Mouse (Mus musculus) erythroid progenitor cell, adult 5-6 weeks (primary cell): Measurements from ENCODE around the gene Rps3a1. TPM values are rescaled to one million over a fixed set of nuclear protein-coding genes. Genes with fewer than 3 reads are reported as not detected.
A peak's percentile ranks its signal among the peaks of the same experiment; 100 is the strongest.

Experiments used
- ATAC-seq: replicated peaks from 2 replicates; pipeline ENCODE4 v1.8.0; 2016; ENCODE audit warnings: moderate number of reproducible peaks, mild to moderate bottlenecking, moderate TSS enrichment, inconsistent platforms; ENCODE audit not compliant: poor library complexity, low FRiP score, severe bottlenecking
- total RNA-seq, 2 experiments: library from RNA; stranded (forward) in 1 of 2; stranded (reverse) in 1 of 2; fragments of 150-400 nt in 1 of 2; fragments of 186-747, 209-891 nt in 1 of 2; gene quantifications; 2 replicates each; pipeline versions ENCODE4 v1.2.3 to v1.2.4; 2015 to 2017; ENCODE audit warnings: low replicate concordance in 2 of 2

Gene Rps3a1
- total RNA-seq (2015; ENCODE audit: low replicate concordance), result 1,143 and 1,236 TPM in 2 replicates
- 1,103 and 1,193 TPM in 2 replicates for total RNA-seq (2017; ENCODE audit: low replicate concordance)

DNA sequence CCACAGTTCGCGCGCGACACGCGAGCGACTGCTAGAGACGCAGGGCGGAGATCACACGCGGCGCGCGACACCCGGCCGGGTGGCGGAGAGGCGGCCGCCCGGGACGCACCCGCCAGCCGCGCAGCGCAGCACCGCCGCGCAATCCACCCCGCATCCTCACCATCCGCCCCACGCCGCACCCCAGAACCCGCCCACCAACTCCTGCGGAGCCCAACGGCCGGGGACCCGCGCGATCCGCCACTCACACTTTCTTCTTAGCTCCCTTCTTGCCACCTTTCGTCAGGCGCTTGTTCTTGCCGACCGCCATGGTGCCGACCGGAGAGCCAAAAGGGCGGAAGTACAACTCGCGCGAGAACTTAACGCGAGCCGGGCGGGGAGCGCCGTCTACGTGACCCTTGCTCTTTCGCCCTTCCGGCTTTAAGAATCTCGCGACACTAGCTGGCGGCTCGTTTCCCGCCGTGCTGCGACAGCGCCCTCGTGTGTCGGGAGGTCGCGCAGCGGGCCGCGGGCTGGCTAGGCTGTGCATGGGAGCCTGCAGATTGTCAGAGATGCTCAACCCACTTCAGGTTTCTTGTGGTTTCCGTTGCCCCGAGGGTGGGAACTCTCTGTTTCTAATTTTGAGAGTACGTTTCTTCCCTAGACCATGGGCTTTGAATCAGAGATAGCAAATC, at the start of gene Rps3a1:
Gene Rps3a1 (minus strand): TSS at position 440 of the 671 bp plus-strand sequence.
- peak; percentile 97 for ATAC-seq

GRCm38 (mm10) chr3:86187736-86188389, 45.4 kb upstream of the Rps3a1 start:
- ATAC-seq, result no peak

GRCm38 (mm10) chr3:86184546-86184945, 42.0 kb upstream of the Rps3a1 start:
- ATAC-seq, result no peak

DNA sequence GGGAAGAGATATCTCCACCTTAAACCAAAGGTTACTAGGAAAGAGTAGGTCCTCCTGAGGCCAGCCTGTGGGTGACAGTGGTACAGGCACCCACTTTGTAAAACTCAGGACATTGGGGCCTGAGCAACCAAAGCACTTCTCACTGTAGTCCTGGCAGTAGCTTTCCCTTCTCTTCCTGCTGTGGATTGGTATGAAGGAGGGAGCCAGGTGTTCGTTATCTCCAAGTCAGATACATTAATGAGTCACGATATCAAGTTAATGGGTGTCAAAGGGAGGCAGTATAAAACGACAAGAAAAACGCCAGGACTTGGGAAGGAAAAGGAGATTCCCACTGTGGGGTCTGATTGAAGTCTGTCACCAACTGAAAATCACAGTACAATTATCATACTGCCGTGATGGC, 38.6 kb upstream of the Rps3a1 start:
- no peak for ATAC-seq

DNA sequence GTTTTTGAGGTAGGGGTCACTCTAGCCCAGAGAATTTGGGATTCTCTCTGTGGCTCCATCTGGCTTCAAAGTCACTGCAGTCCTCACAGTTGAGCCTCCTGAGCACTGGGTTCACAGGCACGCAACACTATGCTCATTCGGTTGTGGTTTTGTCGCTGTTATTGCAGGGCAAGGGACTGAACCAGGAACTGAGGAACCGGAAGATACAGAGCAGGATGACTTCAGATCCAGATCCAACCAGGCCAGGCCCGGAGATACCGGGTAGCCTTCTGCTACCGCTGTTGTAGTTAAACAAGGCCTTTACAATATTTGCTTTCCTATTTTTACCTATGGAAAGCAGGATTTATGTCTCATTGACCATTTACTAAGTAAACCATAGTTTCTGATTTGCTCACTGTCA, 37.2 kb upstream of the Rps3a1 start:
- no peak for ATAC-seq

- ATAC-seq, result no peak
Observed at GRCm38 (mm10) chr3:86168841-86169425, 26.4 kb upstream of the Rps3a1 start.

- no peak for ATAC-seq
Observed at GRCm38 (mm10) chr3:86149521-86149920, 7.0 kb upstream of the Rps3a1 start.

DNA sequence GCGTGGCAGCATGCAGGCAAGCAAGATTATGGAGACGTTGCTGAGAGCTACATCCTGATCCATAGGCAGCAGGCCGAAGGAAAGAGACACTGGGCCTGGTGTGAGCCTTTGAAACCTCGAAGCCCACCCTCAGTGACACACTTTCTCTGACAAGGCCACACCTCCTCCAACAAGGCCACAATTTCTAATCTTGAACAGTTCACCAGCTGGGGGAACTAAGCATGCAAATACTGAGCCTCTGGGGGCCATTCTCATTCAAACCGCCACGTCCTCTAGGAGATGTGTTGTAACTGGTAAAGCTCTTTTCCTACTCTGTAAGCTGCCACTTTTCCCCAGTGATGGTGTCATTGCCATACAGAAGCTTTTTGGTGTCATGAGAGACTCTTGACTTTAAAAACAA, 6.6 kb upstream of the Rps3a1 start:
- ATAC-seq, result no peak

DNA sequence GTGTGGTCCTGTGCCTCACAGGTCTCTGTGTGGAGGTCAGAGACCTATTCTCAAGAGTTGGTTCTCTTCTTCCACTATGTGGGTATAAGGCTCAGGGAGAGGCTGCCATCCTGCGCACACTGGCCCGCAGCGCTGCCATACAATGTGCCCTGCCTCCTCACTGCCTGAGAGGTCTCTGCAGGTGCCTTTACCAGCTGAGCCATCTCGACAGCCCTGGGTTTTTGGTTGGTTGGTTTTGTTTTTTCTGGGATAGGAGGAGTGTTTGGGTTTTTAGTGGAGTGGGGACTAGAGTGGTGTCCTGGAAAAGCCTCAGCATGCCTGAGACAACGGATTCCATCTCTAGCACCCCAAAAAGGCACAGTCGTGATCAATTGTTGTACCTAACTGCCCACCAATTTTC, 841 bp upstream of the Rps3a1 start:
- ATAC-seq, result no peak

- no peak for ATAC-seq
Observed at GRCm38 (mm10) chr3:86142934-86143317, 424 bp upstream of the Rps3a1 start.

GRCm38 (mm10) chr3:86141886-86142262, 628 bp downstream of the Rps3a1 start:
- 0 out of 2 replicates have a peak, but pooled peaks have one; percentile 5 for ATAC-seq

- ATAC-seq, result no peak
Observed at GRCm38 (mm10) chr3:86141366-86141765, 1.1 kb downstream of the Rps3a1 start.

DNA sequence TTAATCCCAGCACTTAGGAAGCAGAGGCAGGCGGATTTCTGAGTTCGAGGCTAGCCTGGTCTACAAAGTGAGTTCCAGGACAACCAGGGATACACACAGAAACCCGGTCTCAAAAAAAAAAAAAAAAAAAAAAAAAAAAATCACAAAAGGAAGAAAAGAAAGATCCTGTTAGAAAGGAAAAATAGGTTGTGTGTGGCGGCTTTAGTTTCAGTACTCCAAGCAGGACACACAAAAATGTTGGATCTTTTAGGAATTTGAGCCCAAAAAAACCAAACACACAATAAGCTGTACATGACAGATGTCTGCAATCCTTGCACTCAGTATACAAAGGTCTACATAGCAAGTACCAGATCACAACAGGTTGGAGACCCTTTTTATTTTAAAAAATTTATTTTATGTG, 2.8 kb downstream of the Rps3a1 start:
- ATAC-seq, result no peak

DNA sequence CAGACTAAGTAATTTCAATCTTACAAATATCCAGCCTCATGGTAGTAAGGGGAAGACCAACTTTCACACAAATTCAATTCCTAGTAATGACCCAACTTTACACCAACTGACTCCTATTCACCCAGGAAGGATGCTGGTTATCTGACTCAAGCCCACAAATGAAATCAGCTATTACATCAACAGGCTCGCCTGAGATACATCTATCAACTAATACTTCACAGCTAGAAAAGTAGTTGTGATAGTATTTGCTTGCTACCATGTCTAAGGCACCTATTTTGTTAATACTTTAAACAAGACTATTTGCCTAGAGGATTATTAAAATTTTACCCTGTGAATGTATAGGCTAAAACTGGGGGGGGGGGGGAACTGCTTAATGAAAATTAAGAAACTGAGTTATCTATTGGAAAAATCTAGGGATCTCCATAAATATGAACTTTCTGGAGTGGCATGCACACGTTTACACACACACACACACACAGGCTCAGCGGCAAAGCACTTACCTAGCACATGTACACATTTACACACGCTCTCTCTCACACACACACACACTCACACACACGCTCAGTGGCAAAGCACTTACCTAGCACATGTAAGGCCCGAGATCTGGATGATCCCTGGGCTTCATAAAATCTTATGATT, 5.4 kb downstream of the Rps3a1 start:
- no peak for ATAC-seq

DNA sequence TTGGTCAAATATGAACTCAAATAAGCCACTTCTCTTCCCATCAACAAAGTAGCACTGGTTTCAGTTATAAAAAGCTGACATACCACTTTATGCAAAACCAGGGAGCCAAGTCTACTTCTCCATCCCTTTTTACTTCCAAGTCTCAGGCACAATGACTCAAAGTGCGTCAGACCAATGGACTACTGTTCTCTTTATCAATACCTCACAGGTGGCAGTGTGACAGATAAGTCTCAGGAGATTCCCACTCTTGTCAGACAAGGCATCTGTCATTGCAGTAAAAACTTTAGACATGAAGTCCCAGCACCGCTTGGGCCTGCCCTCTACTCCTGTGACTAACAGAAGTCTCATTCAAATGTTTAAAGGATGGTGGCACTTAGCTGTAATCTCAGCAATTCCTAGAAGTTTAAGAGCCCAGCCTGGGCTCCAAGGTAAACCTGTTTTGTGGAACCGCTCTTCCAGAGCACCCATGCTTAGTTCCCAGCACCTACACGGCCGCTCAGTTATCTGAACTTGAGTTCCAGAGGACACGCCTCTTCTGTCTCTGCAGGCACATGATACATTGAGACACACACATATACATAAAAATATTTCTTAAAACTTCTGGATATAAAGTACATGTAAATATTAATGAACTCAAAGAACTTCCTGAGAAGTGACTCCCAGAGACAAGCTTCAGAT, 6.5 kb downstream of the Rps3a1 start:
- ATAC-seq, result no peak

- ATAC-seq, result no peak
Observed at GRCm38 (mm10) chr3:86134939-86135638, 7.4 kb downstream of the Rps3a1 start.

DNA sequence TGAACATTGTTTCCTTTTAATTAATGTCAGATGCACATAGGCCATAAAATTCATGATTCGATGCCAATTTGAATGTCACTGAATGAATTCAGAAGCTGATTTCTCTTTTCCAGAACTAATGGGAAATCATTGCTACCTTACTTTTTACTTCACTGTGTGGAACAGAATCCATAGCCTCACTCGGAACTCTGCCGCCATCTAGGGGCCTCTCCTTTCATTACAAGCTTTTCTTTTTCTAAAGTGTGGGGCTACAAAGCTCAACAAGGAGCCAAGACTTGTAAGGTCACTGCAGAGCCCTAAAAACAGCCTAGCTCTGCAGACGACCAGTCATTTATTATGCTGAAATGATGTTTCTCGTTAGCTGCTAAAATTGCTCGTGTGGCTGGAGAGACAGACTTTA, 12.7 kb downstream of the Rps3a1 start:
- ATAC-seq, result peak; percentile 72

DNA sequence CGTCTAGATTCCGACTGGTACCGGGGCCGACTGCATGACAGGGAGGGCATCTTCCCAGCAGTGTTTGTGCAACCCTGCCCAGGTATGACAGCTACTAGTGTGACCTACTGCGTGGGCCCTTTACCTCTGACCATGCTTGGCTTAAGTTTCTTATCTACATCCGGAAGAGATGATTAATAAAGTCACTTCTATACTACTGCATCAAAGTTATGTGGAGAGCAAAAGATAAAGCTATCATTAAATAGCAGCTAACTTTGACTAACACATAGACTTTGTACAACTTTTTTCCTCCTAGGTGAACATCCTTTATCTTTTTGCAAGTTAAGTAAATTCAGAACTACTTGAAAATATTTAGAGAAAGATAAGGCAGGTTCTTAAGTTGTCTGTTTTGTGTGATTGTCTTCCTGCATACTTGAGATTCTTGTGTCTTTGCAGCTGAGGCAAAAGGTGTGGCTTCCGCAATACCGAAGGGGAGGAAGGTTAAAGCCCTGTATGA, 19.2 kb downstream of the Rps3a1 start:
- ATAC-seq, result no peak

DNA sequence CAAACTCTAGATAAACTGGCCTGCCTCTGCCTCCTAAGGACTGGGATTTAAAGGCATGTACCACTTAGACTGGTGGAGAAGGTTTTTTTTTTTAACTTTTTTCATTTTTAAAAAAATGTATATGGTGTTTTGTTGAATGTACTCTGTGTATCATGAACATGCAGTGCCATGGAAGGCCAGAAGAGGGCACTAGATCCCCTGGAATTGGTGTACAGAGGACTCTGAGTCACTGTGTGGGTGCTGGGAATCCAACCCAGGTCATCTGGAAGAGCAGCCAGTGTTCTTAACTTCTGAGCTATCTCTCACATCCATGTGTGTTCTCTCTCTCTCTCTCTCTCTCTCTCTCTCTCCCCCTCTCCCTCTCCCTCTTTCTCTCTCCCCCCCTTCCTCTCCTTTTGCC, 20.3 kb downstream of the Rps3a1 start:
- ATAC-seq, result no peak
